Mouse (Mus musculus): ENCODE measurements around the gene Hdgfl2. TPM values are rescaled to one million over a fixed set of nuclear protein-coding genes. Genes with fewer than 3 reads are reported as not detected.
A peak's percentile ranks its signal among the peaks of the same experiment; 100 is the strongest.

The Hdgfl2 gene
- total and polyA plus RNA-seq, 2 experiments: 13.8 to 29.0 TPM

DNA sequence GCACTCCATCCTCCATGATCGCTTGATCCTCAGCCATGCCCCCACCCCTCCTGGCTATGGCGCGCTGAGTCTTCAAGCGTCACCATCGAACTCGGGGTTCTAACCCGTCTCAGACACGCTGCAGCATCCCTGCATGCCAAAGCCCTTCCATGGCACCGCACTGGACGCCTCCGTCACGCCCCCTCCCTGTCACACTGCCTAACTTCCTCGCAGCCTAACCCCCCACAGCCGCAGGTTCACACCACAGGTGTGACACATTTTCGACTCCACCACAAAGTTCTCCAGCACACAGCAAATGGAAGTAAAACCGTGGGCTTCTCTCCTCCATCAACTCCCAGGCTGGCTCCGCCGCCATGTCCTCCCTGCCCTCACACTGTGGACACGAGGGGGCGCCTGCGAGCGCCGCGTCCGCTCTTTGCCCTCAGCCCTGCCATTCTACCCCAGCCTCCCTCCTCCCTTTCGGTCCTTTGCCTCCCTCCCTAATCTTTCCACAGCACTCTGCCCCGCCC, 55.1 kb downstream of the Hdgfl2 start:
- no peaks in the 10 kb centered on the region for H3K79me2 ChIP-seq (ENCODE audit: control insufficient read depth, insufficient read depth, low read length)
- H3K4me3 ChIP-seq (ENCODE audit: insufficient read depth, low read depth, low read length): peak overlapping the region; percentile 56
- H3K9ac ChIP-seq (ENCODE audit: low read depth, low read length): peak overlapping the region; percentile 54
- H3K4me1 ChIP-seq (ENCODE audit: control insufficient read depth, insufficient read depth, low read length): peaks cover 5% of the 10 kb centered on the region; the same call in 1 of the 2 replicates
- no peaks in the 10 kb centered on the region; the same call in 1 of the 2 replicates for H3K27me3 ChIP-seq (ENCODE audit: control insufficient read depth, insufficient read depth, low read length)
- WGBS: 3% methylated on average over 27 of the region's 27 CpGs
- peak overlapping the region; percentile 55 for H3K27ac ChIP-seq (replicated peaks; ENCODE audit: insufficient read depth, low read depth, low read length)
- TF ChIP-seq POLR2A (IDR thresholded peaks at IDR 0.05; ENCODE audit: extremely low read depth, insufficient read depth, low read length) (no peak), CTCF (IDR thresholded peaks at IDR 0.05; ENCODE audit: low read depth, low read length) (peak; percentile 97)
- DNase-seq (ENCODE audit: extremely low read depth, low read depth, low spot score): peak; percentile 23
- no peaks in the 10 kb centered on the region for H3K36me3 ChIP-seq (ENCODE audit: control insufficient read depth, insufficient read depth, low read length)

GRCm38 (mm10) chr17:56136558-56136957, 57.1 kb downstream of the Hdgfl2 start:
- 88% methylated on average over 7 of the region's 7 CpGs for WGBS
- peak overlapping the region; percentile 32; the same call in 1 of the 2 replicates for H3K27ac ChIP-seq (replicated peaks; ENCODE audit: insufficient read depth, low read depth, low read length)
- H3K4me1 ChIP-seq (ENCODE audit: control insufficient read depth, insufficient read depth, low read length): peaks cover 5% of the 10 kb centered on the region; the same call in 1 of the 2 replicates
- no peaks in the 10 kb centered on the region for H3K79me2 ChIP-seq (ENCODE audit: control insufficient read depth, insufficient read depth, low read length)
- H3K27me3 ChIP-seq (ENCODE audit: control insufficient read depth, insufficient read depth, low read length): peaks cover 8% of the 10 kb centered on the region
- no peak overlapping the region for H3K4me3 ChIP-seq (ENCODE audit: insufficient read depth, low read depth, low read length)
- no peak overlapping the region for H3K9ac ChIP-seq (ENCODE audit: low read depth, low read length)
- H3K36me3 ChIP-seq (ENCODE audit: control insufficient read depth, insufficient read depth, low read length): no peaks in the 10 kb centered on the region
- DNase-seq (ENCODE audit: extremely low read depth, low read depth, low spot score): no peak
- TF ChIP-seq CTCF (IDR thresholded peaks at IDR 0.05; ENCODE audit: low read depth, low read length) (no peak), POLR2A (IDR thresholded peaks at IDR 0.05; ENCODE audit: extremely low read depth, insufficient read depth, low read length) (no peak)

DNA sequence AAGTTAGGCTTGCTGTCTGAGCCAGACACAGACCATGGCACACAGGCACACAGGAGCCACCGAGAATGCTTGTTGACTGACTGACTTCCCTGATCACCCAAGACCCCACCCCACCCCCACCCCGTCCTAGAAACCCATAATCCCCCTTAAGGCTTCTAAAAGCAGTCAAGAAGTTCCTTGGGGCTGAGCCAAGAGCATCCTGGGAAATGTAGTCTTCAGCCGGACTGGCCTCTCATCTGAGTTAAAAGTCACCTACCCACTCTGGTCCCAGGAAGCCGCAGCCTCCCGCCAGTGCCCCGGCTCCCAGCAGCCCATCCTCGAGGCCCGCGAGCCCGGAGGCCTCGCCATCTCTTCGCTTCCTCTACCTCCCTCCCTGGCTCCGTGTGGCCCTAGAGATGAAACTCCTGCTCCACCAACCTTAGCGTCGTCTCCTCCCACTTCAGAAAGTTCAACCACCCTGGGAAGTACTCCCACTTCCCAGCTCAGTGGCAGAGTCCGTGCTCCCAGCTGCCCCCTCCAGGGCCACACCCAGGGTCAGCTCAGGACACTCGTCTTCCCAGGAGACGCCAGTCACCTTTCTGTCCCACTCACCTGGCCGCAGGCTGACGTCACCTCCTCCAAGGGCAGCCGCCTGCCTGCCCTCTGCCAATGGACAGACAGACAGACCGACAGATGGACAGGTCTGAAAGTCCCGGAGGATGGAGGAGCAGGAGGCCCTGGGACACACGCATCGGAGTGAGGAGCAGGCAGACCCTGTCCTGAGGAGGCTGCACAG, 58.6 kb downstream of the Hdgfl2 start:
- no peaks in the 10 kb centered on the region for H3K36me3 ChIP-seq (ENCODE audit: control insufficient read depth, insufficient read depth, low read length)
- H3K4me1 ChIP-seq (ENCODE audit: control insufficient read depth, insufficient read depth, low read length): peaks cover 5% of the 10 kb centered on the region; the same call in 1 of the 2 replicates
- peaks cover 15% of the 10 kb centered on the region for H3K27me3 ChIP-seq (ENCODE audit: control insufficient read depth, insufficient read depth, low read length)
- no peaks in the 10 kb centered on the region for H3K79me2 ChIP-seq (ENCODE audit: control insufficient read depth, insufficient read depth, low read length)
- H3K9ac ChIP-seq (ENCODE audit: low read depth, low read length): no peak overlapping the region
- H3K27ac ChIP-seq (replicated peaks; ENCODE audit: insufficient read depth, low read depth, low read length): no peak overlapping the region
- no peak for DNase-seq (ENCODE audit: extremely low read depth, low read depth, low spot score)
- 43% methylated on average over 25 of the region's 25 CpGs for WGBS
- TF ChIP-seq POLR2A (IDR thresholded peaks at IDR 0.05; ENCODE audit: extremely low read depth, insufficient read depth, low read length) (no peak), CTCF (IDR thresholded peaks at IDR 0.05; ENCODE audit: low read depth, low read length) (no peak)
- no peak overlapping the region for H3K4me3 ChIP-seq (ENCODE audit: insufficient read depth, low read depth, low read length)

DNA sequence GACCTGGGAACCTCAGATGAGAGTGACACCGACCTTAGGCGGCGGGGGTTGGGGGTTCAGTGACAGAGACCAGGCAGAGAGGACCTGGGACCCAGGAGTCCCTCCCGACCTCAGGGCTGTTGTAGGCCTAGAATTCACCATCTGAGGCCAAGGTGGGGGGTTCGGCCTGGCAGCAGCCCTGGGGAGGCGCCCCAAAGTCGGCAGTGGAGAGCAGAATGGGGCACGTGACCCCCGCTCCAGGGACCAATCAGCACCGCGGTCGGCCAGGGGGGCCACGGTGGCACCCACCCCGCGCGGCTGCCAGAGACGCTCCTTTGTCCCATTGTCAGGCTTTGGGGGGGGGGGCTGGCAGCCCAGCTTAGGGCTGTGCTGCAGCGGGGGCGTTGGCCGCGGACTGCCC, 59.9 kb downstream of the Hdgfl2 start:
- H3K27ac ChIP-seq (replicated peaks; ENCODE audit: insufficient read depth, low read depth, low read length): no peak overlapping the region
- H3K4me3 ChIP-seq (ENCODE audit: insufficient read depth, low read depth, low read length): peak overlapping the region; percentile 70; the same call in 1 of the 2 replicates
- peaks cover 2% of the 10 kb centered on the region; the same call in 1 of the 2 replicates for H3K4me1 ChIP-seq (ENCODE audit: control insufficient read depth, insufficient read depth, low read length)
- no peaks in the 10 kb centered on the region for H3K36me3 ChIP-seq (ENCODE audit: control insufficient read depth, insufficient read depth, low read length)
- no peaks in the 10 kb centered on the region for H3K79me2 ChIP-seq (ENCODE audit: control insufficient read depth, insufficient read depth, low read length)
- peak overlapping the region; percentile 52; the same call in 1 of the 2 replicates for H3K9ac ChIP-seq (ENCODE audit: low read depth, low read length)
- whole genome bisulfite sequencing: 17% methylated on average over 21 of the region's 21 CpGs
- no peak for TF ChIP-seq POLR2A (IDR thresholded peaks at IDR 0.05; ENCODE audit: extremely low read depth, insufficient read depth, low read length)
- no peak for TF ChIP-seq CTCF (IDR thresholded peaks at IDR 0.05; ENCODE audit: low read depth, low read length)
- H3K27me3 ChIP-seq (ENCODE audit: control insufficient read depth, insufficient read depth, low read length): peaks cover 15% of the 10 kb centered on the region
- DNase-seq (ENCODE audit: extremely low read depth, low read depth, low spot score): no peak

DNA sequence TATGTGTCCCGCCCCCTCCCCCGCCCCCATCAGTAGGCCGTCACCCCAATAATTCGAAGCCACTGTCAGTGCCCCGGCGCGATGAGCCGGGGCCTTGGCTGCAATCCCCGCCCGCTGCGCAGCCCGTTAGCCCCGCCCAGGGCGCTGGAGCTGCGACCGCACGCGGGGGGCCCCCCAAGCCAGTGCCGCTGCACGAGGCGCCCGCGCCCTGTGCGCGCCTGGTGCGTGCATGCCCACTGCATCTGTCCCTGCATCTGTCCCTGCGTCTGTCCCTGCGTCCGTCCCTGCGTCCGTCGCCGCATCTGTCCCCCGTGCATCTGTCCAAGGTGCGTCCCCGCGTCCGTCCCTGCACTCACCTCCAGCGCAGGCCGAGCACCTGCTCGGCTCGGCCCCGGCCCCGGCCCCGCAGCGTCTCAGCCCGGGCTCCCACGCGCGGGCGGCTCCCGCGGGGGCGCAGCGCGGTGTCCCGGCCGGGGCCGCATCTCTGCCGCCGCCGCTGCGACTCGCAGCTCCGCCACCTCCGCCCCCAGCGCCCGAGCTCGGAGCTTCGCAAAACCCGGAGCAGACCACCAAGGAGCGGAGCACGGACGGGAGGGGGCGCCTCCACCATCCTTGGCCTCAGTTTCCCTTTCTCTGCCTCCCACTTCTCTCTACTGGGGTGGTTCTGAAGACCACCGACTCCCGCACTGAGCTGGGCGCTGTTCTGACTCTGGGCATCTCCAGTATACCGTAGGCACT, 60.6 kb downstream of the Hdgfl2 start, which contains the start of gene Sema6b:
TSS of gene Sema6b (minus strand) at position 486 of the 738 bp plus-strand sequence.
- no peaks in the 10 kb centered on the region for H3K79me2 ChIP-seq (ENCODE audit: control insufficient read depth, insufficient read depth, low read length)
- peaks cover 15% of the 10 kb centered on the region for H3K27me3 ChIP-seq (ENCODE audit: control insufficient read depth, insufficient read depth, low read length)
- peak within 1 kb of the TSS; percentile 70 for H3K4me3 ChIP-seq (ENCODE audit: insufficient read depth, low read depth, low read length)
- no peaks in the 10 kb centered on the region for H3K4me1 ChIP-seq (ENCODE audit: control insufficient read depth, insufficient read depth, low read length)
- 4% methylated on average over 79 of the region's 79 CpGs for WGBS
- no peak within 1 kb of the TSS for H3K27ac ChIP-seq (replicated peaks; ENCODE audit: insufficient read depth, low read depth, low read length)
- H3K36me3 ChIP-seq (ENCODE audit: control insufficient read depth, insufficient read depth, low read length): no peaks in the 10 kb centered on the region
- peak within 1 kb of the TSS; percentile 52 for H3K9ac ChIP-seq (ENCODE audit: low read depth, low read length)
- no peak for DNase-seq (ENCODE audit: extremely low read depth, low read depth, low spot score)
- no peak for TF ChIP-seq POLR2A (IDR thresholded peaks at IDR 0.05; ENCODE audit: extremely low read depth, insufficient read depth, low read length)
- no peak for TF ChIP-seq CTCF (IDR thresholded peaks at IDR 0.05; ENCODE audit: low read depth, low read length)
